Mouse (Mus musculus) embryo, embryonic 11.5 days (tissue): ENCODE data around the gene Agbl2.
A peak's percentile ranks its signal among the peaks of the same experiment; 100 is the strongest.
"Not testable (repeated sequence)": the region's sequence is repeated elsewhere in the genome, so short reads cannot be mapped to it uniquely, and the experiment has no call there.

ENCODE experiments used
- DNase-seq: peaks from one replicate; pipeline ENCODE4 v3.0.0-alpha.2; 2012; ENCODE audit warnings: low read depth, low spot score

Gene Agbl2

DNA sequence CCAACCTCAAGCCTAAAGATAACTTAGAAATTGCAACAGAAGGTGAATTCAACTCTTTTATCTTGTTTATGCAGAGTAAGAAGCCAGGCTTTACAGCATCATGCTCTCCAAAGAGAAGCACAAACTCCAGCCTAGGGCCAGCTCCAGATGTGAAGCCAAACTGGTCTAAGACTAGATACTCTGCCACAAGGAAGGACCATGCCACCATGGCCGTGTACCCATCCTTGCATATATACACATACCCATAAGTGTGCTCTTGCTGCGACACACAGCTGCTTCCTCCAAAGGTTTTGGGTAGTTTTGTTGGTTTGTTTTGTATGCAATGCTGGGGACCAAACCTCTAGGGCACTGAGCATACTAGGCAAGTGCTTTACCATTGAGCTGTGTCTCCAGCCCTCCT is 32.7 kb downstream of the Agbl2 start:
- DNase-seq = no peak

GRCm38 (mm10) chr2:90816144-90816543 is 33.6 kb downstream of the Agbl2 start:
- no peak for DNase-seq

DNA sequence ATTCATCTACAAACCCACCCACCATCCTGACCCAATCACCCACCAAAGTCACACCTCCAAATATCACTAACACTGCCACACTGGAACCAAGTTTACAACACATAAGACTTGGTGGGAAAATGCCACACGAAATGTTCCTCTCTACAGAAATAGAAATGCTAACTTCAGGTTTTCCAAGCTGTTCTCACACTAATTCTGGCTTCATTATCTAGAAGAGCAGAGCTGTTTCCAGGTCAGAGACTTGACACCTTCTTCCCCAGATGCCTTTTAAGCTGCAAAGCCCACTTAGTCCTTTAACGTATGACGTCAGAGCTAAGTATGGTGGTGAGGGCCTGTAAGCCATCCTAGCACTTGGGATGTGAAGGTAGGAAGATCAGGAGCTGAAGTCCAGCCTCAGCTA is 36.2 kb downstream of the Agbl2 start:
- no peak for DNase-seq

DNA sequence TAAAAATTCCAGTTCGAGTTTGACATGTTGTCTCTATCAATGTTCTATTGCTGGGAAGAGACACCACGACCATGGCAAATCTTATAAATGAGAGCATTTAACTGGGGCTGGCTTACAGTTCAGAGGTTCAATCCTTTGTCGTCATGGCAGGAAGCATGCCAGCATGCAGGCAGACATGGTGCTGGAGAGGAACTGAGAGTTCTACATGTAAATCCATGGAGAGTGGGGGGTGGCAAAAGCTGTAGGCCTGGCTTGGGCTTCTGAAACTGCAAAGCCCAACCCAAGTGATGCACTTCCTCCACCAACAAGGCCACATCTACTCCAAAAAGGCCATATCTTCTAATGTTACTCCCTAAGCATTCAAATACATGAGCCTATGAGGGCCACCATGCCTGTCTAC is 38.4 kb downstream of the Agbl2 start:
- DNase-seq = no peak

DNA sequence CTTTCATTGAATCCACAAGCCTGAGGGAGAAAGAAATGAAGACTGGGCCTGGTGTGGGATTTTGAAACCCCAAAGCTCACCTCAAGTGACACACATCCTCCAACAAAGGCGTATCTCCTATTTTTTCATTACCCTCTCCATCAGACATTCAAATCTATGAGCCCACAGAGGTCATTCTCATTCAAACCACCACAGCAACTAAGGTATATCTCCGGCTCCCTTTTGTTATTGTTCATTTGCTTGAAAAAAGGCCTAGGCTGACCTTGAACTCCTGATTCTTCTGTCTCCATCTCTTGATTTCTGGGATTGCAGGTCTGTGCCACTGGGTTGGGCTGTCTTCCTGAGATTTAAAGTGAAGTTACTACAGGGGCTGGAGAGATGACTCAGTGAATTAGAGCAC is 40.5 kb downstream of the Agbl2 start:
- DNase-seq = no peak

DNA sequence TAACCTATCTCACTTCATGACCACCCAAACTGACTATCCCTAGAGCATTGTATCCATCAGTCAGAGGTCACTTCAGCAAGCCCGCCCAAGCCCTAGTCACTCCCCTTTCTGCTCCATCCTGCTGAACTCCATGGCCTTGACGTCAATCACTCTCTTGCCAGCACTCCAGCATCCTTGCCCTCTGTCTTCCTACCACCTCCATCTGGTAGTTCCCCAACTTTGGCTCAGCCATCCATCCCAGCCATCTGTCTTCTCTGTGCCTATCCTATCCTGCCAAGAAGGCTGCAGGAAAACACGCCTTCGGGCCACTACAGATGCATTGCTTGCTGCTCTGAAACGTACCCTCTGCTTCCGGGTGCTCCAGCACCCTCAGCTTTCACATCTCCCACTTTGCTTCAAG is 41.3 kb downstream of the Agbl2 start:
- DNase-seq = no peak

GRCm38 (mm10) chr2:90824528-90824927 is 42.0 kb downstream of the Agbl2 start:
- DNase-seq = not testable (repeated sequence)

DNA sequence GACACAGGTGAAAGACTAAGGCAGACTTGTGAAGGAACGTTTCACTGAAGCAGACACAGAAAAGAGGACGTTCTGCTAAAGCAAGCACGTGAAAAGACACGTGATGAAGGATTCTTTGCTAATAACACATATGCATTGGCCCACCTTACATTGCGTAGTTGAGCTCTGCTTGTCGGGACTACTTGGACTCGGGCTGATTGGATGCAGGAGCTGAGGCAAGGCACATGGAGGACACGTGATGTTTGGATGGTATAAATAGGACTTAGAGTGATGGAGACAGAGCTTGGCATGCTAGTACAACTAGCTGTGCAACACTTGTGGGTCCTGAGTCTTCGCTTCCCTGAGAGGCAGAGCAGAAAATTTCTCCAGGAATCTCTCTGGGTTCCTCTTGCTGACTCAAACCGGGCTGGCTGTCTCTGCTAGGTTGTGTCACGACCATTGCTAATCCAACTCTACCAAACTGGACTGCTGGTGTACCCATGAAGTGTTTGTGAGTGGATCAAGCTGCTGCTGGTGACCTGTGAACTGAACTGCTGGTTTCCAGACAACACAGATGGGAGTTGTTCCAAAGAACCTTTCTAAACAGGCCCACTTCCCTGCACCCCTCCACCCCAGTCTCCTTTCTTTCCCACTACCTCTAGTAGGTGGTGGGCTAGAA is 43.1 kb downstream of the Agbl2 start:
- no peak for DNase-seq

DNA sequence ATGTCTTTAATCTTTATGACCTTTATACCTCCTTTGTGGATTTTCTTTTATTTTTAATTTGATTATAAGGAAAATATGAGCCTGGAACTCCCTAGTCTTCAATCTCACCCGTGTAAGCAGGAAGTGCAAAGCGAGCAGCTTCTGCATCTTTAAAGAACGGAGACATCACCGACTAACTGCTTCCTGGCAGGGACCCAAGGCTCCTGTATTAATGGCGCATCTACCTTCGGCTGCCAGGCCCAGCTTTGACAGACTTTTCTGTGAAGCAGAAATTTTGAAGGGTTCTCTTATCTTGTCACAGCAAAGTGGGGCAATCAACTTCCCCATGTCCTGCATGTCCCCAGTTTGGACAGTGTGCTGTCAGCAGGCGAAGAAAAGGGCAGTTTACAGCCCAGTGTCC is 46.2 kb downstream of the Agbl2 start:
- DNase-seq = no peak

DNA sequence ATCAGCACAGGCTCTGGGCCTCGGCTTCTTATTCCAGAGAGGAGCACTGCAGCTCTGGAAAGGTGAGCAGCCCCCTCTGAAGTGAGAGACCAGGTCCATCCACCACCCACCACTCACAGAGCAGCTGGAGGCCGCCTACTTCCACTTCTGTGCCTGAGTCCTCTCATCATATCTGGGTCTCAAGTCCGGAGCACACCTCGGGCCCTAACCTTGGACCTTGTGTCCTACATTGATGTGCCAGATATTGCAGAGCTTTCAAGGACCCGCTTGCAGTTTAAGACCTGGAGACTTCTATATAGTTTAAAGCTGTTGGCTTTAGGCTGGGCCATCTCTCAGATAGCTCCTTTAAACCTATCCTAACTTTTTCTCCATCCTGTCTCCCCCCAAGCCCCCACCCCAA is 51.0 kb downstream of the Agbl2 start:
- no peak for DNase-seq

DNA sequence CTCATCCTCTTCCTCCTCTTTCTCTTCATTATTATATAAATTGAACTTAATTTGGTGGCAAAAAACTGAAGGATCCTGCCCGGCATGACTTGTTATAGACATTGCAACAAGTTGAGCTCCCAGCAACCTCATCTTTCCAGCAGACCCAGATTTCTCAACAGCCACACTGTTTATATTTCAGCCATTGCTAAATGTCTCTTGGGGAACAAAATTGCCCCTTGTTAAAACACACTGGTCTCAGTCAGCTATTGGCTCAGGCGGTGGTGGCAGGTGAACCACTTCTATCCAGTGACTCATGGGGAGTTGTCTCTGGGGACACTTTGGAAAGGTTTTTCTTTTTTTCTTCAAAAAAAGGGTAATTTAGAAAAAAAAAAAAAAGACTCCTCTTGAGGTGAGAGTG is 56.1 kb downstream of the Agbl2 start:
- DNase-seq = no peak

DNA sequence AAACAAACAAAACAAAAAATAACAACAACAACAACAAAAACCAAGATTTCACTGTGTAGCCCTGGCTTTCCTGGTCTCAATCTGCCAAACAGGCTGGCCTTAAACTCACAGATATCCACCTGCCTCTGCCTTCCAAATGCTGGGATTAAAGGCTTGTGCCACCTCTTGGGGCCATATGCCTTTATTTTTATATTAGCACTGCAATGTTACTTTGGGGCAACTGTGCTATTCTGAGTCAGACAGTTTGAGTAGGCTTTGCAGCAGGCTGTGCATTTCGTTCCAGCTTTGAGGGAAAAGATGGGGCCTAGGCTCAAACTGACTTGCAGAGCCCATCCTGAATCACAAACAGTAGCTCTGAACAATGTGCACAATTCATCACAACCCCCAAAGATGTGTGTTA is 61.1 kb downstream of the Agbl2 start:
- no peak for DNase-seq

DNA sequence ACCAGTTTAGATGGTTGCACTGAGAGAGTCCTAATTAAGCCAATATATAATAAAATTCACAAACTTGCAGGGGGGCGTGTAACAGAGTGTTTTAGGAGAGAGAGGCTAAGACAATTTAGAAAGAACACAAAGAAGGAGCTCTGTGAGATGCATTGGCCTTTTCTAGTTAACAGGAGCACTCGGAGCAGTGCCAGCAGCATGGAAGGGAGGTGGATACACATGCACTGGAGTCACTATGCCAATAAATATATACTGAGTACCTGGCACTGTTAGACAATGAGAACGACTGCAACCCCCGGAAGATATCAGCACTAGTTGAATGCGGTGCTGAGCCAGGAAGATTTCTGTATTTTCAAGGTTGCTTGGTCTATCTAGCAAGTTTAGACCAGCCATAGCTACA is 61.7 kb downstream of the Agbl2 start:
- no peak for DNase-seq

- no peak for DNase-seq
Measured at GRCm38 (mm10) chr2:90845234-90845633, 62.7 kb downstream of the Agbl2 start.

- no peak for DNase-seq
Measured at GRCm38 (mm10) chr2:90846171-90846570, 63.6 kb downstream of the Agbl2 start.

DNA sequence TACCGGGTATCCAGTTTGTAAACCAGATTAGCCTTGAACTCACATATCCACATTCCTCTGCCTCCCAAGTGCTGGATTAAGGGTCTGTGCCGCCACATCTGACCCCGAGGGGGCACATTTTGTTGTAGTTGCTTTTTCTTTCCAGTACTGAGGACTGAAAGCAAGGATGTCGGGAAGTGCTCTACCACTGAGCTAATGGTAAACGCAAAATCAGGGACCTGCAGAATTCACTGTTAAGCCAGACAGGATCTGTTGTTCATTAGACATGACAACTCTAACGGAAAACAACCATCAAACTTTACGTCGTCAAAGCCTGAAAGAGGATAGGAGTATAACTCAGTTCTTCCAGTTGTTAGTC is 64.0 kb downstream of the Agbl2 start:
- DNase-seq = no peak

GRCm38 (mm10) chr2:90846955-90847680 is 64.6 kb downstream of the Agbl2 start, which contains the start of gene Mtch2:
Mtch2 (plus strand) TSS chr2:90847155.
- DNase-seq = peak; percentile 97

- DNase-seq = no peak
Measured at GRCm38 (mm10) chr2:90847681-90848050, 65.1 kb downstream of the Agbl2 start.

GRCm38 (mm10) chr2:90848331-90848730 is 65.8 kb downstream of the Agbl2 start:
- no peak for DNase-seq

- DNase-seq = no peak
Measured at GRCm38 (mm10) chr2:90850401-90850800, 67.9 kb downstream of the Agbl2 start.

GRCm38 (mm10) chr2:90861486-90861885 is 79.0 kb downstream of the Agbl2 start:
- DNase-seq = no peak

GRCm38 (mm10) chr2:90864184-90864583 is 81.7 kb downstream of the Agbl2 start:
- no peak for DNase-seq

DNA sequence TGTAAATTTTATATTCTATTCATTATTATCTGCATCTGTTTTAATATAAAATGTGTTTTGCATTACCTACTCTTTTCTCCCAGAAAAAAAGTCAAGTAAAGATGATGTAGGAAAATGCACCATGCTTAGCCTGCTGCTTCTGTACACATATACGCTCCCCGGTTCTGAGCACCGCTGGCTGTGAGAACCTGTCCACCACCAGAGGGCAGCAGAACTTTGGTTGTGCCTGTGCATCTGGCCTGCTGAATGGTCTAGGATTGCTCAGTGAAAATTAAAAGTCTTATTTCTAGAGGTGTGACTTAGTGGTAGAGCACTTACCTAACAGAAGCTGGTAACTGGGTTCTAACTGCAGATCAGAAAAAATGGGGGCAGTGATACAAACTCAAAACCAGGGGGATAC is 84.0 kb downstream of the Agbl2 start:
- peak; percentile 75 for DNase-seq
